Mouse (Mus musculus) hindbrain, embryonic 12.5 days (tissue): ENCODE data around the gene Pgam1. TPM values are rescaled to one million over a fixed set of nuclear protein-coding genes. Genes with fewer than 3 reads are reported as not detected.

ENCODE experiments used
- ATAC-seq: fragments of 200-750 bp; cut with Nextera tagmentation; 2 replicates; pipeline ENCODE4 v1.8.0; 2017; ENCODE audit warnings: moderate TSS enrichment; ENCODE audit not compliant: low FRiP score
- H3K27ac ChIP-seq: fragments of 300-500 bp; sonication (generic); 2 replicates; pipeline ENCODE4 v1.5.1; 2016; ENCODE audit warnings: mild to moderate bottlenecking
- H3K27me3 ChIP-seq: fragments of 300-500 bp; sonication (generic); 2 replicates; pipeline ENCODE4 v1.6.1; 2016; ENCODE audit warnings: mild to moderate bottlenecking
- H3K36me3 ChIP-seq: fragments of 300-500 bp; sonication (generic); 2 replicates; pipeline ENCODE4 v1.6.1; 2016; ENCODE audit warnings: mild to moderate bottlenecking
- H3K4me1 ChIP-seq: fragments of 300-500 bp; sonication (generic); 2 replicates; pipeline ENCODE4 v1.6.1; 2016
- H3K4me2 ChIP-seq: fragments of 300-500 bp; sonication (generic); replicated peaks from 2 replicates; pipeline ENCODE4 v1.6.1; 2016; ENCODE audit warnings: mild to moderate bottlenecking
- H3K4me3 ChIP-seq: fragments of 300-500 bp; sonication (generic); 2 replicates; pipeline ENCODE4 v1.5.1; 2016; ENCODE audit warnings: mild to moderate bottlenecking
- H3K9ac ChIP-seq: fragments of 300-500 bp; sonication (generic); 2 replicates; pipeline ENCODE4 v1.6.1; 2016; ENCODE audit warnings: mild to moderate bottlenecking, moderate library complexity
- H3K9me3 ChIP-seq: fragments of 300-500 bp; sonication (generic); replicated peaks from 2 replicates; pipeline ENCODE4 v1.6.1; 2016; ENCODE audit warnings: mild to moderate bottlenecking
- WGBS: fragments of 180-500 bp; shearing (Covaris S2); methylation state at CpG from one replicate; pipeline ENCODE4 v1.1.7; 2016; 5-methylcytosine and 5-hydroxymethylcytosine counted together
- polyA plus RNA-seq: library from polyadenylated mRNA; unstranded; fragments of >200 nt; fragmentation: Nextera tagmentation; extraction: Ambion mirVana; gene quantifications from 2 replicates; pipeline ENCODE4 v1.2.1, GENCODE M21; 2016

The Pgam1 gene
- polyA plus RNA-seq, 1 experiment from 2014 or later, result 546 TPM

DNA sequence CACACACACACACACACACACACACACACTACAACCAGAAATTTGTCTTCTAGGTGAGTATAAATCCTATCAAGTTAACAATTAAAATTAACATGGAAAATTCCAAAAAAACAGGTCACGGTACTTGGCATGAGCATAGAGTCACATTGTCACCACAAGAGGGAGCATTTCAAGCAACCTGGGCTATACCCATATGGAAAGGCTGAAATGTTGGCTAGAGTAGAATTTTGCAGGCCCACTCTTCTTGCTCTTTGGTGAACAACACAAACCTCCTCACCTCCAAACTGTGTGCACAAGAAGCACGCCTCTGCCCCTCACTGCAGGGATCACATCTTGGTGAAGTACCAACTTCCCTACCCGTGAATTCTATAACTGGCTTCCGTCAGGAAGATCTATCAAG lies 12.9 kb upstream of the Pgam1 start:
- Histone ChIP-seq H3K4me1 (peaks cover 13% of the 10 kb centered on the region), H3K9me3 (no peaks in the 10 kb centered on the region), H3K4me2 (no peak overlapping the region), H3K9ac (no peak overlapping the region), H3K36me3 (no peaks in the 10 kb centered on the region), H3K27ac (no peak overlapping the region), H3K4me3 (no peak overlapping the region), H3K27me3 (no peaks in the 10 kb centered on the region)
- no peak for ATAC-seq
- WGBS, result 51% methylated on average over 4 of the region's 4 CpGs

DNA sequence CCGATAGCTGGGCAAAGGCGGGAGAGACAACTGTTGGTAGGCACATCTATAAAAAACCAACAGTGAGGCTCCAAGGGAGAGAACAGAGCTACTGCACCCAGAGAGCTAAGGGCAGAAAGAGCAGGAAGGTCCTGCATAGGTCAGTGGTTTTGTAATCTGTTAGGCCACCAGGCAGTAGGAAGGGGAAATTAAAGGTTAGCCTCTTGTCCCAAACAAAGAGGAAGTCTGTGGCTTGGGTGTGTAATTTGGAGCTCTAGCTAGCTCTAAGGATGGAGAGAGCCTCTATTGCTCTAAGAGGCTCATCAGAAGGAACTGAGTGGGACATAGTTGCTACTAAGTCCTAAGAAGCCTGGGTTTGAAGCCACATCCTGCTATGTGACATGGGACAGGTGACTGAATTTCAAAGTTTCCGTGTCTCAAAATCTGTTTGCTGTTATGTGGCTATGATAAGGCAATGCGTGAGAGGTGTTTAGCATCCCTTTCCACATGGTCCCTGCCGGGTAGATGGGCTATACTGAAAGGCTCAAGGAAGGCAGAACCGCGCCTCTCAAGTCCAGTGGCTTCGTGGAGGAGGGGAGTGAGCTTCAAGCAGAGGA lies 11.1 kb upstream of the Pgam1 start:
- no peak for ATAC-seq

DNA sequence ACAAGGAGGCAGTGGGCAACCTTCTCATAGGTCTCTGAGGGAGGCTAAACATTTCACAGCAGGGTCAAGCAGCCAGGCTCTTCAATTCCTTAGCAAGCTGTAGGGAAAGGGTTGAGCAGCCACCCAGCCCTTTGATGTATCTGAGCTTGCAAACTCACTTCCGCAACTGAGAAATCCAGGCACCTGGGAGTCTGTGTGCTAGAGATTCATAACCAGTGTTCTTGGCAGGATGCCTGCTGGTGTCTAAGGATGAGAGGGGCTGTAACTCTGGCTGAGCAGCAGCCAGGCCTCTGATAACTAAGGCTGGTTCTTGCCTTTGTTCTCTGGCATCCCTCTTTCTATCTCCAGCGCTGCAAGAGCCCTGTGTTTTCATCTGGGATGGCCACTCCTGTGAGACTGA lies 10.0 kb upstream of the Pgam1 start:
- Histone ChIP-seq H3K4me2 (no peak overlapping the region), H3K4me3 (no peak overlapping the region), H3K9ac (no peak overlapping the region), H3K9me3 (no peaks in the 10 kb centered on the region), H3K36me3 (no peaks in the 10 kb centered on the region), H3K27ac (no peak overlapping the region), H3K4me1 (no peaks in the 10 kb centered on the region), H3K27me3 (no peaks in the 10 kb centered on the region)
- WGBS, result 63% methylated on average over 2 of the region's 2 CpGs
- no peak for ATAC-seq

More for the DNA sequence above, 11.1 kb upstream of the Pgam1 start:
- WGBS, result 81% methylated on average over 8 of the region's 8 CpGs
- H3K9me3 ChIP-seq, result no peaks in the 10 kb centered on the region
- H3K36me3 ChIP-seq, result no peaks in the 10 kb centered on the region
- no peak overlapping the region for H3K9ac ChIP-seq
- no peak overlapping the region for H3K4me3 ChIP-seq
- H3K4me2 ChIP-seq, result no peak overlapping the region
- no peak overlapping the region for H3K27ac ChIP-seq
- no peaks in the 10 kb centered on the region for H3K27me3 ChIP-seq
- peaks cover 4% of the 10 kb centered on the region for H3K4me1 ChIP-seq

DNA sequence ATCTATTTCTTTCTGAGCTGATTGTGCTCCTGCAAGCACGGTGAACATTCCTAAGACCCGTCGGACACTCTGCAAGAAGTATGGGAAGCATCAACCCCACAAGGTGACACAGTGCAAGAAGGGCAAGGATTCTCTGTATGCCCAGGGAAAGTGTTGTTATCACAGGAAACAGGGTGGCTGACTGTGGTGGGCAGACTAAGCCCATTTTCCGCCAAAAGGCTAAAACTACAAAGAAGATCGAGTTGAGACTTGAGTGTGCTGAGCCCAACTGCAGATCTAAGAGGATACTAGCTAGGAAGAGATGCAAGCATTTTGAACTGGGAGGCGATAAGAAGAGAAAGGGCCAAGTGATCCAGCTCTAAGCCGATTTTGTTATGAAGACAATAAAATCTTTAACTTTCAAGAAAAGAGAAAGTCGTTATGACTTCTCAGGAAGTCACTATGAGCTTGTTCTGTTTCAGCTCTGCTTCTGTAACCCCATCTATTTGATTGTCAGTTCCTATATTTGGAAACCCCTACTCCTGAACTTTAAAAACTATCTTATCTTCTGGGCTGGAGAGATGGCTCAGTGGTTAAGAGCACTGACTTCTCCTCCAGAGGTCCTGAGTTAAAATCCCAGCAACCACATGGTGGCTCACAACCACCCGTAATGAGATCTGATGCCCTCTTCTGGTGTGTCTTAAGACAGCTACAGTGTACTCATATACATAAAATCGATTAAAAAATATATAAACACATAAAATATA lies 8.7 kb upstream of the Pgam1 start:
- ATAC-seq, result no peak
- Histone ChIP-seq H3K9ac (no peak overlapping the region), H3K27me3 (0 out of 2 replicates have a peak, but pooled peaks cover 4% of the 10 kb centered on the region), H3K4me1 (no peaks in the 10 kb centered on the region), H3K4me2 (no peak overlapping the region), H3K9me3 (no peaks in the 10 kb centered on the region), H3K27ac (no peak overlapping the region), H3K4me3 (no peak overlapping the region), H3K36me3 (no peaks in the 10 kb centered on the region)
- 89% methylated on average over 10 of the region's 10 CpGs for WGBS

DNA sequence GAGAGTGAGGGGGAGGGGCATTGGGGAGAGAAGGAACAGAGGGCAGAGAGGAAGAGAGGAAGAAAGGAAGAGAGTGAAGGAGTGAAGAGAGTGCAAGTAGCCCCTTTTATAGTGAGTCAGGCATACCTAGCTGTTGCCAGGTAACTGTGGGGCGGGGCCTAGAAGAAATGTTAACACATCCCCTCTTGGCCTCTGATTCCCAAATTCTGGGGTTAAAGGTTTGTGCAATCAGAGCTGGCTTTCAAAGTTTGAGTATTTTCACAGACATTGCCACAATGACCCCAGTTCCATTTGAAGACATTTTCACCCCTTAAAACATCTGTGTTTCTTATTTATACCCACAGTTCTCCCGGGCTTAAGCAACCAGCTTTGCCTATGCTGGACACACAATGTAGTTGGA lies 6.5 kb upstream of the Pgam1 start:
- Histone ChIP-seq H3K9ac (no peak overlapping the region), H3K4me2 (no peak overlapping the region), H3K27me3 (0 out of 2 replicates have a peak, but pooled peaks cover 4% of the 10 kb centered on the region), H3K9me3 (no peaks in the 10 kb centered on the region), H3K27ac (no peak overlapping the region), H3K4me1 (no peaks in the 10 kb centered on the region), H3K36me3 (no peaks in the 10 kb centered on the region), H3K4me3 (no peak overlapping the region)
- WGBS, result 85% methylated on average over 2 of the region's 2 CpGs
- no peak for ATAC-seq

DNA sequence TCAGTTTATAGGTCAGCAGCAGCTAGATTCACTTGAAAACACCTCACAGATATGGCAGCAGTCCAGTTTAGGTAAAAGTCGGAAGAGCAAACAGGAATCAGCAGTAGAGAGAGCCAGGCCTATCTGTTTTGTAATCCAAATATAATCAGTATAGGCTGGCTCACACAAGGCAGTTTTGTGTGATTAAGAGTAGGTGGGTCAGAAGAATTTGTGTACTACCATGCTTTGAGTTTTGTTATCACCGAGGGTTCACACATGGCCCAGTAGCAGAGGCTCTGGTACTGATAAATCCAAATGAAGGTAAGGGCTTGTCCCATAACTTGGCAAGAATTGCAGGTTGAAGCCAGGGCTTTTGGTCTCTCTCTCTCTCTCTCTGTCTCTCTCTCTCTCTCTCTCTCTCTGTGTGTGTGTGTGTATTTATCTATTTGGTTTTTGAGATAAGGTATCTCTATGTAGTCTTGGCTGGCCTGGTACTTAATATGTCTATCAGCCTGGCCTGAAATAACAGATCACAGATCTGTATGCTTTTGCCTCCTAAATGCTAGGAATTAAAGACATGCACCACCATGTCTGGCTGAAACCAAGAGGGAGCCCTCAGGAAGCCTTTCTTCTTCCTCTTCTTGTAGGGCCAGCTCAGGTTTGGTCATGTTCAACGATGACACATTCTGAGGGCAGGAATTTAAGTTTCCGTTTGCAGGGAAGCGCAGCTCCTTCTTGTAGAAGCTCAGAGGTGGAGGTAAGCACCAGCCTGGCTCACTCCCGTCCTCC lies 5.2 kb upstream of the Pgam1 start:
- no peaks in the 10 kb centered on the region for H3K36me3 ChIP-seq
- ATAC-seq, result no peak
- no peak overlapping the region for H3K4me3 ChIP-seq
- no peak overlapping the region for H3K27ac ChIP-seq
- H3K9ac ChIP-seq, result no peak overlapping the region
- H3K4me1 ChIP-seq, result no peaks in the 10 kb centered on the region
- no peaks in the 10 kb centered on the region for H3K9me3 ChIP-seq
- H3K4me2 ChIP-seq, result no peak overlapping the region
- WGBS, result 61% methylated on average over 6 of the region's 6 CpGs
- 0 out of 2 replicates have a peak, but pooled peaks cover 4% of the 10 kb centered on the region for H3K27me3 ChIP-seq

DNA sequence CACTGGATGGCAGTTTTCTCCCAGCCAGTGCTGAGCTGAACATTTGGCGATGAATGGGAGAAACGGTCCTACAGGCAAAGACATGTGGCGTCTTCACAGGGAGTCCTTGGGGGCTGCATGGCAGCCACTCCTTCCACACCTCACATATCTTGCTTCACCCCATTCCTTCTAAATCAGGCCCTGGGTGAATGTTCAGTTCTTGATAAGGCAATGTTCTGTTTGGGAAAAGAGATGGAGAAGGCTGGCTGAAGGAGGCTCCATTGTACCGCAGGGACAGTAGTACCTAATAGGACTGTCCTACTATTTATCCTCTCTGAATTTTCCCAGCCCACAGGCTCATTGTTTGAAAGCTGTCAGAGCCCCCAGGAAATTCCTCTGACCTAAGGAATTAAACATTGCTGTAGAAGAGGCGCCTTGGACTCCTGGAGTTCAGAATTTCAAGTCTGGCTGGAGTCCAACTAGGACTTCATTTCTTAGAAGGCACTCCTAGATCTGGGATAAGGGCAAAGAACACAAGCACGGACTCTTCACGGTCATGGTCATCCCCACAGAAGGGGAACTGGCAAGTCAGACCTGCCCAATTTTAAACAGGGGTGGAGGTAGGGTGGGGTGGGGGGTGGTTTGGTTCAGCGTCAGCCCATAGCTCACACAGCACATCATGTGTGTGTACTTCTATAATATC lies 4.5 kb upstream of the Pgam1 start:
- Histone ChIP-seq H3K27me3 (0 out of 2 replicates have a peak, but pooled peaks cover 4% of the 10 kb centered on the region), H3K36me3 (no peaks in the 10 kb centered on the region), H3K4me2 (no peak overlapping the region), H3K4me3 (no peak overlapping the region), H3K4me1 (no peaks in the 10 kb centered on the region), H3K27ac (no peak overlapping the region), H3K9me3 (no peaks in the 10 kb centered on the region), H3K9ac (no peak overlapping the region)
- no peak for ATAC-seq
- 55% methylated on average over 8 of the region's 8 CpGs for WGBS

DNA sequence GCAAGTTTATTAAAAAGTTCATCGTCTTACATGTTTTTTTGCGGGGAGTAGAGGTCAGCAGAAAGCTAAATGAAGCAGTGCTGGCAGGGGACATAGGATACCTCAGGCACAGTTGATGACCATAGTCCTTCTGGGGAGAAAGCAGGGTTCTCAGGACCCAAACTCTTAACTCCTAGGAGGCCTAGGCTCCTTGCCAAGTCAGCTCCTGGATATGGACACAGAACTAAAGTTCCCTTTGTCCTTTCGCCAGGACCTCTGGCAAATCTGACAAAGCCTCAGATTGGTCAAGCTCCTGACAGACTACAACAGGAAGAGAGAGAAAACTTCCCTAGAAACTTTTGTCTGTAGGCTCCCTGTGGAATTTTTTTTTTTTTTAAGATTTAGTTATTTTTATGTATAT lies 3.0 kb upstream of the Pgam1 start:
- Histone ChIP-seq H3K4me1 (peaks cover 13% of the 10 kb centered on the region), H3K36me3 (no peaks in the 10 kb centered on the region), H3K4me3 (no peak overlapping the region), H3K27me3 (0 out of 2 replicates have a peak, but pooled peaks cover 4% of the 10 kb centered on the region), H3K27ac (no peak overlapping the region), H3K4me2 (no peak overlapping the region), H3K9ac (no peak overlapping the region), H3K9me3 (no peaks in the 10 kb centered on the region)
- no peak for ATAC-seq
- WGBS, result 91% methylated on average over 3 of the region's 3 CpGs

DNA sequence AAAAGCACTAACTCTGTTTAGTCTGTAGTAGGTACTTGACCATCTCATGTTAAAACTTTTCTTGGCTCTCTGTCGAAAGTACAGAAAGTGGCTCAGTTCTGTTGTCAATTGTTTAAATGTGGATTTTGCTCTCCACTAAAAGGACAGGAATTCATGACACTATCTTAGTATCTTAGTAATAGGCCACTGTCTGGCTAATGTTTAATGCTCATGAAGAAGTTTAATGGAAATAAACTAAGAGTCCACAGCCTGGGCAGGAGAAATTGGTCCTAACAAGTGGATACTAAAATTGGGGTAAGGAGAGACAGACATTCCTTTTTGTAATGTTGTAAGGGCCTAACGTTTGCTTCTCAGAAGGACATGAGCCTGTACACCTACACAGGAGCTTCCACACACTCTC lies 1.3 kb upstream of the Pgam1 start:
- no peak for ATAC-seq
- Histone ChIP-seq H3K9me3 (no peaks in the 10 kb centered on the region), H3K9ac (no peak overlapping the region), H3K27ac (no peak overlapping the region), H3K36me3 (0 out of 2 replicates have a peak, but pooled peaks cover 2% of the 10 kb centered on the region), H3K4me3 (no peak overlapping the region), H3K4me1 (peaks cover 20% of the 10 kb centered on the region), H3K4me2 (no peak overlapping the region), H3K27me3 (0 out of 2 replicates have a peak, but pooled peaks cover 4% of the 10 kb centered on the region)
- 82% methylated on average over 2 of the region's 2 CpGs for WGBS

DNA sequence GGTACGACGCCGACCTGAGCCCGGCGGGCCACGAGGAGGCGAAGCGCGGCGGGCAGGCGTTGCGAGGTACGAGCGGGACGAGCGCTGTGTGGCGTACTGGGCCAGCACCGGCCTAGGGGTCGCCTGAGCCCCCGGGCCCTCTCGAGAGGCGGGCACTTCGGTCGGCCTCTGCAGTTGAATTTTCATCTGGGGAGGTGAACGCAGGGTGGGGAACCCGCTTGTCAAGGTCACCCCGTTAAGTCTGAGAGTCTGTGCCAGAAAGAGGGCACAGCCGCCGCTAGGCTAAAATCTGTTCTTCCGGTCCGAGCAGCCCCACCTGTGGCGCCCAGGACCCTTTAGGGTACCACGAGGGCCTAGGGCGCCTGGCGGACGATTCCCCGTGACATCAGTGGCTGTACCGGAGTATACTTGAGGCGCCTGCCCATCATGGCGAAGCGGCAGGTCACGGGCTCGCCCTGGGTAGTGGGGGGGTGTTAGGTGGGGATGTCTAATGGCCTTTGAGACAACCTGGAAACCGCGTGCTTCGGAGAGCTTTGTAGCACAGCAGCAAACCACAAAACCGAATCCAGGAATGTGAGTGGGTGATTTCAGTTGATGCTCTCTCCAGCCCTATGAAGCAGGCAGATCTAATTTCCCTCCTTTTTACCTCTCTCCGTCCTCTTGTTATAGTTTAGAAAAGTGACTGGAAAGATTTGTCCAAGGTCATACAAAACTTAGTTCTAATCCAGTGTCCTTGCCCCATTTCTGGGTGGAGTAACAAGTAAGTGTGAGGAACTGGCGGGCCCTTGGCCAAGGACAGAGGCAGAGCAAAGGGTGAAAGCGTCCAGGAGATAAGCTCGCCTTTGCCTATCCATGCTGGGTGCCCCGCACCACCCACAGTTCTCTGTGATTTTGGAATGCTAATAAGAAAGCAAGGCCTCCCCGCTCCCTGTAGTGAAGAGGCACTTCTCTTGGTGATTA lies 678 bp downstream of the Pgam1 start:
- WGBS, result under 1% methylated on average over 48 of the region's 53 CpGs
- no peaks in the 10 kb centered on the region for H3K9me3 ChIP-seq
- H3K27ac ChIP-seq, result peak overlapping the region; percentile 87
- peaks cover 20% of the 10 kb centered on the region for H3K4me1 ChIP-seq
- H3K4me3 ChIP-seq, result peak overlapping the region; percentile 93
- H3K9ac ChIP-seq, result peak overlapping the region; percentile 93
- H3K36me3 ChIP-seq, result peaks cover 20% of the 10 kb centered on the region
- peak overlapping the region; percentile 65 for H3K4me2 ChIP-seq
- peak; percentile 49 for ATAC-seq
- no peaks in the 10 kb centered on the region for H3K27me3 ChIP-seq
